Mouse (Mus musculus) MEL-GATA-1-ER (cell line): ENCODE measurements around the gene Hgfac.

Experiments
- DNase-seq: peaks from one replicate; pipeline ENCODE4 v3.0.0-alpha.2; 2012; ENCODE audit warnings: low read depth; ENCODE audit errors: extremely low read depth

Hgfac gene

GRCm38 (mm10) chr5:35041268-35041829 lies at the start of gene Hgfac:
Gene Hgfac (plus strand): TSS chr5:35041509.
- no peak for DNase-seq

GRCm38 (mm10) chr5:34998754-34999153 lies 42.6 kb upstream of the Hgfac start:
- no peak for DNase-seq

GRCm38 (mm10) chr5:34999281-34999680 lies 42.0 kb upstream of the Hgfac start:
- DNase-seq = no peak

- no peak for DNase-seq
These were observed 41.0 kb upstream of the Hgfac start for GRCm38 (mm10) chr5:35000323-35000722.

- no peak for DNase-seq
These were observed 40.2 kb upstream of the Hgfac start for GRCm38 (mm10) chr5:35001144-35001543.

GRCm38 (mm10) chr5:35003611-35004162 lies 37.6 kb upstream of the Hgfac start:
- DNase-seq = no peak

GRCm38 (mm10) chr5:35004769-35005168 lies 36.5 kb upstream of the Hgfac start:
- DNase-seq = no peak

- no peak for DNase-seq
These were observed 35.6 kb upstream of the Hgfac start for GRCm38 (mm10) chr5:35005659-35006058.

GRCm38 (mm10) chr5:35006599-35006998 lies 34.7 kb upstream of the Hgfac start:
- no peak for DNase-seq

GRCm38 (mm10) chr5:35009163-35009562 lies 32.1 kb upstream of the Hgfac start:
- DNase-seq = no peak

GRCm38 (mm10) chr5:35010656-35011055 lies 30.7 kb upstream of the Hgfac start:
- no peak for DNase-seq

- no peak for DNase-seq
These were observed 30.0 kb upstream of the Hgfac start for GRCm38 (mm10) chr5:35011156-35011923.

- no peak for DNase-seq
These were observed 27.3 kb upstream of the Hgfac start for GRCm38 (mm10) chr5:35014036-35014435.

GRCm38 (mm10) chr5:35019673-35020300 lies 21.5 kb upstream of the Hgfac start:
- no peak for DNase-seq

- DNase-seq = no peak
These were observed 20.7 kb upstream of the Hgfac start for GRCm38 (mm10) chr5:35020410-35021241.

GRCm38 (mm10) chr5:35024975-35025374 lies 16.3 kb upstream of the Hgfac start:
- no peak for DNase-seq

GRCm38 (mm10) chr5:35029303-35029702 lies 12.0 kb upstream of the Hgfac start:
- no peak for DNase-seq

- no peak for DNase-seq
These were observed 11.6 kb upstream of the Hgfac start for GRCm38 (mm10) chr5:35029755-35030154.

- no peak for DNase-seq
These were observed 8.2 kb upstream of the Hgfac start for GRCm38 (mm10) chr5:35033068-35033467.

GRCm38 (mm10) chr5:35033619-35034018 lies 7.7 kb upstream of the Hgfac start:
- no peak for DNase-seq

GRCm38 (mm10) chr5:35035141-35035540 lies 6.2 kb upstream of the Hgfac start:
- DNase-seq = peak; percentile 49
